Mouse (Mus musculus): ENCODE data around the gene Ncf4.

GRCm38 (mm10) chr15:78302718-78303117 is 58.1 kb downstream of the Ncf4 start:
- TF ChIP-seq POLR2A (IDR thresholded peaks at IDR 0.05; ENCODE audit: low read depth, low read length) (no peak), CTCF (IDR thresholded peaks at IDR 0.05; ENCODE audit: extremely low read depth, insufficient read length, insufficient replicate concordance, low read depth, low read length) (no peak)

Measured in small intestine, adult 2 months (tissue).